Mouse (Mus musculus): ENCODE results near the gene 4930558C23Rik.
"Not testable (repeated sequence)": the region's sequence is repeated elsewhere in the genome, so short reads cannot be mapped to it uniquely, and the experiment has no call there.

4930558C23Rik gene

GRCm38 (mm10) chr3:95370101-95370500 is 32.5 kb downstream of the 4930558C23Rik start:
- no peak for DNase-seq

- not testable (repeated sequence) for DNase-seq
Measured at GRCm38 (mm10) chr3:95360276-95360675, 42.4 kb downstream of the 4930558C23Rik start.

GRCm38 (mm10) chr3:95357746-95358145 is 44.9 kb downstream of the 4930558C23Rik start:
- peak; percentile 5 for DNase-seq

GRCm38 (mm10) chr3:95356701-95357449 is 45.8 kb downstream of the 4930558C23Rik start, which contains the start of gene Setdb1:
Gene Setdb1, minus strand, starts transcription at chr3:95357202.
- DNase-seq = peak; percentile 98

- DNase-seq = not testable (repeated sequence)
Measured at GRCm38 (mm10) chr3:95355911-95356544, 46.6 kb downstream of the 4930558C23Rik start.

GRCm38 (mm10) chr3:95349491-95349890 is 53.1 kb downstream of the 4930558C23Rik start:
- peak; percentile 32 for DNase-seq

GRCm38 (mm10) chr3:95348343-95348742 is 54.3 kb downstream of the 4930558C23Rik start:
- not testable (repeated sequence) for DNase-seq

- no peak for DNase-seq
Measured at GRCm38 (mm10) chr3:95346454-95346853, 56.2 kb downstream of the 4930558C23Rik start.

GRCm38 (mm10) chr3:95343356-95344000 is 59.2 kb downstream of the 4930558C23Rik start:
- not testable (repeated sequence) for DNase-seq

- DNase-seq = no peak
Measured at GRCm38 (mm10) chr3:95338251-95338650, 64.4 kb downstream of the 4930558C23Rik start.

- no peak for DNase-seq
Measured at GRCm38 (mm10) chr3:95337345-95337744, 65.3 kb downstream of the 4930558C23Rik start.
